Mouse (Mus musculus): ENCODE results near the gene Pum2.

The Pum2 gene

DNA sequence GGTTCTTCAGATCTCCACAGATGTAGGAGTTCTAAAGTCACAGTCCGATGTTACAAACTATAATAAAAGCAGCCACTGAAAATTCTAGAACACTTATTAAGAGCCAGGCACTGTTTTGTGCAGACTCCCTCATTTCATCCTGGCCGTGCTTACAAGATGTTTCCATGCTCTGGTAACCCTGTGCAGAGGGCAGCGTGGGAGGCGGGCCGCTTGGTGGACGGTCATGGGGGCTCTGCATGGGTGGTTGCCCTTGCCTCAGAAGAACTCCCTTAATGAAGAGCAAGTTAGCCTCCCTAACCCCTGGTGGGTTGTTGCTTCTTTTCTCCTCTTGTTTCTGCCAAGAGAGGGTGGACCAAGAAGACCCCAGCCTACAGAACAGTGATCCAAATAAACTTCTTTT, 85.8 kb downstream of the Pum2 start:
- DNase-seq (ENCODE audit: low read depth, low spot score): no peak

- no peak for DNase-seq (ENCODE audit: low read depth, low spot score)
Measured at GRCm38 (mm10) chr12:8760561-8760960, 86.6 kb downstream of the Pum2 start.

DNA sequence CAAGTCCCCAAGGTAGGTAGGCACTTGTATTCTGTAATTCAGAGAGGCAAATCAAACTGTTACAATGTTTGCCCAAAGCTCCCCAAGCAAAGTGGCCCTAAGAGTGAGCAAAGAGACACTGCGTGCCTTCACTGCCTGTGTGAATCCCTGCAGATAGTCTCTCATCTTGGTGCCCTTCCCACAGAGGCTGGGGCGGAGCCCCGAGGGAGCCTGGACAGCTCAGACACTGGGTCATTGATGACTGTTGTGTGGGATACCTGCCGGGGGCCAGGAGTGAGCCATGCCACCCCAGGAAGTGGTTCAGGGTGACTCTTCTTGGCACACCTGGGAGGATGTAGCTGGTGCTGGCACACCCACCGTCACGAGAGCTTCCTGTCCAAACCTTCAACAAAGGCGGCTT, 87.1 kb downstream of the Pum2 start:
- no peak for DNase-seq (ENCODE audit: low read depth, low spot score)

- DNase-seq (ENCODE audit: low read depth, low spot score): no peak
Measured at GRCm38 (mm10) chr12:8762667-8763066, 88.7 kb downstream of the Pum2 start.

- no peak for DNase-seq (ENCODE audit: low read depth, low spot score)
Measured at GRCm38 (mm10) chr12:8764221-8764930, 90.4 kb downstream of the Pum2 start.

DNA sequence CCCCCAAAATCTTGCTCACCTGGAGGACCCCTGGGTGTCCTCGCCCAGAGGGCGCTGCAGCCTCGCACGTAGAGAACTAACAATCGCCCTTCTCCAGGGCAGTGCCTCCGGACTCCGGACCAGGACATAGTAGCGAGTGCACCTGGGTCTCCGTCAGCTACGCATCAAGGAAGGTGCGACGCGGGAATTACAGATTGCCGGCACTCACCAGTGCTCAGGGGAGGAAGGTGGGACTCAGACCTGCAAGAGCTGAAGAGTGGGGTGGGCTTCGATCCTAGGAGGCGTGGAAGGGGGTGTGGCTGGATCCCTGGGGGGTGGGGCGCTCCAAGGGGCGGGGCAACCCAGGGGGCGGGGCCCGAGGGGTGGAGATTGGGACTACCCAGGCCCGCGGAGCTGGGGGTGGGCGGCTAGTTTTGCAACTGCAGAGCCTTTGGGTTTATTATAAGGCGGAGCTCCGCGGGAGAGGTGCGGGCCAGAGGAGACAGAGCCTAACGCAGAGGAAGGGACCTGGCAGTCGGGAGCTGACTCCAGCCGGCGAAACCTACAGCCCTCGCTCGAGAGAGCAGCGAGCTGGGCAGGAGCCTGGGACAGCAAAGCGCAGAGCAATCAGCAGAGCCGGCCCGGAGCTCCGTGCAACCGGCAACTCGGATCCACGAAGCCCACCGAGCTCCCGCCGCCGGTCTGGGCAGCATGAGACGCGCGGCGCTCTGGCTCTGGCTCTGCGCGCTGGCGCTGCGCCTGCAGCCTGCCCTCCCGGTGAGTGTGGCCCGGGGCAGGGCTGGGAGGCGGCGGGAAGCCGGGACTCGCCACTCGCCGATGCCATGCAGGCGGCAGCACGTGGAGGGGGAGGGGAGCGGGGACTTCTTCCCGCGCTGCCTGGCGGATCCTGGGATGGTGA, 97.3 kb downstream of the Pum2 start, which contains the start of gene Sdc1:
TSS of gene Sdc1 (plus strand) at position 378 of the 898 bp plus-strand sequence.
- no peak for DNase-seq (ENCODE audit: low read depth, low spot score)

DNA sequence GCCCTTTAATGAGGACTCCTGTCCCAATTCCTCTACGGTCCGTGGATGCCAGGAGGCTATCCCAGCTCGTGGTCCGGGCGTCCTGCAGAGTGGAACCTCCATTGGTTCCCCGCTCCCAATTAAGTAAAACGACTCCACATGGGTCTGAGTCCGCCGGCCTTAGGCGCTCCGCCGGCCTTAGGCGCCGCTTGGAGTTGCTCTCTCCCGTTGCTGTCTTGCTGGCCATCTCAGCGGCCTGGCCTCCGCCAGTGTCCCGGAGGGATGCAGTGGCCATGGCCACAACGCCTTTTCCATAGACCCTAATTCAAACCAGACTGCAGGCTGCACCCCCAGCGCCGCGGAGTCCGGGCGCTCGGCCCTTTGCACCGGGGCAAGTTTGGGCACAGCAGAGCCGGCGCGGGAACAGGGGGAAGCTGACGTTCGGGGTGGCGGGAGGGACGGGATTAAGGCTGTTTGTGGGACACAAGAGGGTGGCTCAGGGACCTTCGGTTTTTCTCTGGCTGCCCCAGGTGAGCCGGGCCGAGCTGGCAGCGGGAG, 98.0 kb downstream of the Pum2 start:
- no peak for DNase-seq (ENCODE audit: low read depth, low spot score)

GRCm38 (mm10) chr12:8772451-8773143, 98.7 kb downstream of the Pum2 start:
- no peak for DNase-seq (ENCODE audit: low read depth, low spot score)

GRCm38 (mm10) chr12:8773336-8773735, 99.4 kb downstream of the Pum2 start:
- DNase-seq (ENCODE audit: low read depth, low spot score): no peak

DNA sequence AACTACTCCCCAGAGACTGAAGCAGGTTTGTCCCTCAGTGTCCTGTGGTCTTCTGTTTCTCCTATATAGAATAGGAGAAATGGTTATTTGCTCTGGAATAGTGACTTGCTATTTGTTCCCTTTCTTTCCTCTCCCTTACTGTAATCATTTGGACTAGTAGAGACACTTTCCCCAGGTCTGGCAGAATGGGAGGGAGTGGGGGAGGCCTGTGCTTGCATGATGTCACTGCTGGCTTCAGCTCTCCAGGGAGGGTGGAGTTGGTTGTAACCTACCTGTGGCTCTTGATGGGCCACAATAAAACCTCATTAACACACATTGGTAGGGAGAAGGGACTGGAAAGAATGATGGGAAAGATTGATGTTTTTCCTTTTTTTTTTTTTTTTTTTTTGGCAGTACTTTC, 100.2 kb downstream of the Pum2 start:
- DNase-seq (ENCODE audit: low read depth, low spot score): no peak

DNA sequence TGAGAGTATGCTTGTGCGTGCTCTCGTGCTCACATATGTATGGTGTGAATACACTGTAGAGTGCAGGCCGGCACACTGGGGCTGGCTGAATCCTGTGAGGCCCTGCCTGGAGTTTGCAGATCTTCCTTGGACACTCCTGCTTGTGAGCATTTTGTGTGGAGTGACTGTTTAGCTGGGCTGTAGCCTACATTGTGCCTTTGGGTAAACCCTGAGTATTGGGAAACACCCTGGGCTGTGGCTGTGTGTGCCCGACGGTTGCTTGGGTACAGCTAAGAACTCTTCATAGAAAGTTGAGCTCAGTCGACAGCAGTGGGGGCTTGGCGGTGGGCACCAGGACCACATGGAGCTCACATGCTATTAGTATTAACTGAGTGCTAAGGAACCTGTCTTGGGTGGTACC, 102.3 kb downstream of the Pum2 start:
- no peak for DNase-seq (ENCODE audit: low read depth, low spot score)

DNA sequence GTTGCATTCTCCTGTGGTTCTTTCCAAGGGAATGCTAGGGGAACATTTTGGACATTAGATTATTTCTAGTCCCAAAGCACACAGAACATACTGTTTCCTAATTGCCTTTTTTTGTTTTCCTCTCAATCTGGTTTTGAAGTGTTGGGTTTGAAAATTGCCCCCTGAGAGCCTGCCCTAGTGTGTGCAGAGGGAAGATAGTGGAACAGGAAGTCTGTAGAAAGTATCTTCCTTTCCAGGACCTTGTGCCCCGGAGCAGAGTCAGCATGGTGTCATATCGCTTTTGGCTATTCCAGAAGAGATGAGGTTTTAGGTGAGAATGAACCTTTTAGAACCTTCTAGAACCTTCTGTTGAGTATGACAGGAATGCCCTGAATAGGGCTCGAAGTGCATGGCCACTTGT, 102.8 kb downstream of the Pum2 start:
- DNase-seq (ENCODE audit: low read depth, low spot score): no peak

GRCm38 (mm10) chr12:8778106-8778505, 104.2 kb downstream of the Pum2 start:
- DNase-seq (ENCODE audit: low read depth, low spot score): no peak

DNA sequence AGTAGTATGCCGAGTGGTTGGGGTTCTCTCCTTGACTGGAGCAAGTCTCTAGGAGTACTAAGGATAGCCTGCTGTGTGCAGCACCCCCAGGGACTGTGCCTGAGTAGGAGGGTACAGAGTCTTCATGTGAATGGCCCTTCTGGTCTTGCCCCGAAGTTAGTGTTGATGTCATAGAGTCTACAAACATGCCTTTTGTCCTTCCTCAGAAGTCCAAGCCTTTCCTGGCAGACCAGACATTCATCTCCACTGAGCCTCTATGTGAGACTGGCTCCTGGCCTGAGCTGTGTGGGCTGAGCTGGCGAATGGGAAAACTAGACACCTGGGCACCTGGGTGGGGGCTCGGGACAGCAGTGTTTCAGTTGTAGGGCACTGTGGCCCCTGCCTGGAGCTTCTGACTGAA, 105.9 kb downstream of the Pum2 start:
- no peak for DNase-seq (ENCODE audit: low read depth, low spot score)

GRCm38 (mm10) chr12:8781121-8781520, 107.2 kb downstream of the Pum2 start:
- no peak for DNase-seq (ENCODE audit: low read depth, low spot score)

- DNase-seq (ENCODE audit: low read depth, low spot score): no peak
Measured at GRCm38 (mm10) chr12:8781681-8782378, 107.9 kb downstream of the Pum2 start.

DNA sequence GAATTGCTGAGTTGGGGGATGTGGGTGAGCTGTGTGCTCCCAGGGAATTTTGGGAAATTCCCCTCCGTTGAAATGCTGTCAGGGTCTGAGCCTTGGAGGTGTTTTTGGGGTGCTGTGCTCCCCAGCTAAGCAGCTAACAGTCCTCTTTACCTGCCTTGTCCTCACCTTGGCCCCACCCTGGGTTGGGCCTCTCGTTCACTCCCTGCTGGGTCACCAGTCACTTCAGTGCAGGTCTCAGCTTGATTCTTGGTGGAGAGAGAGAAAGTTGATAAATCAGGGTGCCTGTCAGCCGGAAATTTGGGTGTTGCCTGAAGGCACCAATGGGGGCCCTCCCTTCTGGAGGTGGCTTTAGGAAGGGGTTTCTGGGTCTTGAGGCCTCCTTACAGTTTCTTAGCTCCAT, 108.6 kb downstream of the Pum2 start:
- DNase-seq (ENCODE audit: low read depth, low spot score): no peak

GRCm38 (mm10) chr12:8784189-8784588, 110.3 kb downstream of the Pum2 start:
- DNase-seq (ENCODE audit: low read depth, low spot score): no peak

- no peak for DNase-seq (ENCODE audit: low read depth, low spot score)
Measured at GRCm38 (mm10) chr12:8786476-8786875, 112.5 kb downstream of the Pum2 start.

DNA sequence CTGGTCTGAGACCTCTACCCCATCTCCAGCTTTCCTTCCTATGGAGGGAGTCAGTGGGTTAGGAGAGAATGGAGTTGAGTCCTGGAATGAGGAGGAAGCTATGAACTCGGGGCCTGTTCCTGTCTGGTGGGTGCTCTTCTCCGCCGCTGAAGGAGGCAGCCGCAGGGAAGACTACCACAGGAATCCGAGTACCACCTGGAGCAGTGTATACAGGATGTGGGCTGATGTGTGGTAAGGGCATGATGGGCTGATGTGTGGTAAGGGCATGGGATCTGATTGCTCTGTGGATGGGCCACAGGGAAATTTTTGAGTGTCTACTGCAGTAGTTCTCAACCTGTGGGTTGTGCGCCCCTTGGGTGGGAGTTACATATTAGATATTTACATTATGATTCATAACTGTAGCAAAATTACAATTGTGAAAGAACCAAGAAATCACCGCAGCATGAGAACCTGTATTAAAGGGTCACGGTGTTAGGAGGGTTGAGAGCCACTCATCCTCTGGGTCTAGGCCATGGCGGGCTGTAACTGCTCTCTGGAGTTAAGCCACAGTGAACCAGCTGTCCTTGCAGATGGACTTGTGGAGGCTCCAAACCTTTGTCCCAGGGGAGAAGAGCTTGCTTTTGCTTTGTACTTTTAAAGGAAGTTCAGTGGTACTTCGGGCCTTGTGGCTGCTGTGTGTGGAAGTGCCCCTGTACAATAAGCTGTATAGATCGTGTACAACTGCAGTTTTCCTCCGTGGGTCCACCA, 113.2 kb downstream of the Pum2 start:
- no peak for DNase-seq (ENCODE audit: low read depth, low spot score)

- no peak for DNase-seq (ENCODE audit: low read depth, low spot score)
Measured at GRCm38 (mm10) chr12:8788469-8788868, 114.5 kb downstream of the Pum2 start.
